Mouse (Mus musculus): Measurements from ENCODE around the gene Tmem191c. TPM values are rescaled to one million over a fixed set of nuclear protein-coding genes. Genes with fewer than 3 reads are reported as not detected.

Tmem191c gene
- total and polyA plus RNA-seq, 2 experiments from 2014 or later = 76.9 to 112 TPM

- Histone ChIP-seq H3K9ac (replicated peaks; ENCODE audit: low read length) (peak overlapping the region; percentile 97; the same call in 1 of the 2 replicates), H3K9me3 (ENCODE audit: low read length) (no peaks in the 10 kb centered on the region), H3K27ac (peak overlapping the region; percentile 92; the same call in 1 of the 2 replicates), H3K27me3 (ENCODE audit: insufficient read depth, low read length) (no peaks in the 10 kb centered on the region), H3K36me3 (ENCODE audit: insufficient read depth, low read length) (no peaks in the 10 kb centered on the region), H3K4me2 (ENCODE audit: low read depth, low read length) (peak overlapping the region; percentile 89), H3K4me3 (ENCODE audit: low read length) (peak overlapping the region; percentile 96), H3K4me1 (ENCODE audit: insufficient read depth, low read length) (peaks cover 18% of the 10 kb centered on the region)
- DNase-seq (ENCODE audit: low spot score) (peak; percentile 24), ATAC-seq (no peak)
- WGBS = 27% methylated on average over 9 of the region's 9 CpGs
- no peak for TF ChIP-seq CTCF (IDR thresholded peaks at IDR 0.05; ENCODE audit: low read depth)
Measured at GRCm38 (mm10) chr16:17234916-17235665, 40.8 kb upstream of the Tmem191c start.

DNA sequence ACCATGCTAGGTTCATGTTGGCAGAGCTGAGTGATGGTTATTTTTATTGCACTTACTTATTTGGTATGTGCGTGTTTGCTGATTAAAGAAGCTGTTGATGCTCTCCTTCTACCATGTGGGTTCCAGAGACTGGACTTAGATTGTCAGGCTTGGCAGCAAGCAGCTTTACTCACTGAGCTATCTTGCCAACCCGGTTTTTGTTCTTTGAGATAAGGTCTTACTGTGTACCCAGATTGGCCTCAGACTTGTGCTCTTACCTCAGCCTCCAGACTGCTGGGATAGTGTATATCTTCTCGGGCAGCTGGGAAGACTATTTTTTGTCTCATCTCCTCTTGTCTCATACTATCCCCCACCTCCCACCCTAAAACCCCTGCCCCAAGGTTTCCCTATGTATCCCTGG lies 38.2 kb upstream of the Tmem191c start:
- peaks cover 18% of the 10 kb centered on the region for H3K4me1 ChIP-seq (ENCODE audit: insufficient read depth, low read length)
- no peak for TF ChIP-seq CTCF (IDR thresholded peaks at IDR 0.05; ENCODE audit: low read depth)

DNA sequence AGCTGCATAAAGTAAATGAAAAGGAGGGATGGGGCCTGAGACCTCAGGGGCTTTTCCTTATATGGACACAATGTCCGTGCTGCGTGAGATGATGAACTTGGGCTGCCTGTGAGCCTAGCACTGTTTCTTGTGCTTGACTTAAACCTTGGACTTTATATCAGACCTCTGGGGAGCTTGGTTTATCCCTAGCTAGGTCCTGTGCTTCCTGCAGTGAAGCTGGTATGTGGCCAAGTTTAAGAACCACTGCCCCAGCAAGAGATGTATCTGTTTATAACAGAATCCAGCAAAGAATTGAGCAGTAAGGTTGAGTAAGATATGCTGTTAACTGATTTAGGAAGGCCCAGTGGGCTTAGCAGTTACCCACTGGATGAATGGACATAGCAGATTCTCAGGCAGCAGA lies 36.5 kb upstream of the Tmem191c start:
- H3K36me3 ChIP-seq (ENCODE audit: insufficient read depth, low read length) = no peaks in the 10 kb centered on the region
- 62% methylated on average over 2 of the region's 2 CpGs for WGBS
- no peak overlapping the region for H3K4me2 ChIP-seq (ENCODE audit: low read depth, low read length)
- no peaks in the 10 kb centered on the region for H3K9me3 ChIP-seq (ENCODE audit: low read length)
- ATAC-seq = no peak
- TF ChIP-seq CTCF (IDR thresholded peaks at IDR 0.05; ENCODE audit: low read depth) = no peak
- H3K4me1 ChIP-seq (ENCODE audit: insufficient read depth, low read length) = peaks cover 18% of the 10 kb centered on the region
- no peak overlapping the region for H3K9ac ChIP-seq (replicated peaks; ENCODE audit: low read length)
- H3K4me3 ChIP-seq (ENCODE audit: low read length) = no peak overlapping the region
- no peak overlapping the region for H3K27ac ChIP-seq
- DNase-seq (ENCODE audit: low spot score) = no peak
- H3K27me3 ChIP-seq (ENCODE audit: insufficient read depth, low read length) = no peaks in the 10 kb centered on the region

More for the DNA sequence above, 38.2 kb upstream of the Tmem191c start:
- no peak for DNase-seq (ENCODE audit: low spot score)
- H3K4me2 ChIP-seq (ENCODE audit: low read depth, low read length) = no peak overlapping the region
- no peak overlapping the region for H3K9ac ChIP-seq (replicated peaks; ENCODE audit: low read length)
- no peaks in the 10 kb centered on the region for H3K9me3 ChIP-seq (ENCODE audit: low read length)
- no peak overlapping the region for H3K27ac ChIP-seq
- no peaks in the 10 kb centered on the region for H3K36me3 ChIP-seq (ENCODE audit: insufficient read depth, low read length)
- no peak for ATAC-seq
- H3K4me3 ChIP-seq (ENCODE audit: low read length) = no peak overlapping the region
- WGBS = 90% methylated on average over 3 of the region's 3 CpGs
- no peaks in the 10 kb centered on the region for H3K27me3 ChIP-seq (ENCODE audit: insufficient read depth, low read length)

DNA sequence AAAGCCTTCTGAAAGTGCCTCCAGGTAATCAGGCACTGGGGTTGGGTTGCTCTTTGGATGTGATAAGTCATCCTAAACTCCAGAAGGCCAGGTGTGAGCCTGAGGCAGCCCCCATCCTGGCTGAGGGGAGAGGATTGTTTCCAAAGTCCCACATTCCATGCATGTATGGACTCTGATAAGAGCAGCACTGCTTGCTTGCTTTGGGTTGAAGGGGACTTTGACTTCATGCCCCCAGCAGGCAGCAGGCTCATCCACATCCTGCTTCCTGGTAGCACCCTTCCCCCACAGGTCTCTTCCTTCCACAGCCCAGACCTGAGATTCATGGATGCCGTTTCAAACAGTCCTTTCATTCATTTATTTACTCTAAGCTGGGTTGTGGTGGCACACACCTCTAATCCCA lies 32.1 kb upstream of the Tmem191c start:
- H3K4me2 ChIP-seq (ENCODE audit: low read depth, low read length) = no peak overlapping the region
- no peaks in the 10 kb centered on the region for H3K4me1 ChIP-seq (ENCODE audit: insufficient read depth, low read length)
- no peaks in the 10 kb centered on the region for H3K36me3 ChIP-seq (ENCODE audit: insufficient read depth, low read length)
- H3K4me3 ChIP-seq (ENCODE audit: low read length) = no peak overlapping the region
- no peak for TF ChIP-seq CTCF (IDR thresholded peaks at IDR 0.05; ENCODE audit: low read depth)
- ATAC-seq (no peak), DNase-seq (ENCODE audit: low spot score) (no peak)
- 77% methylated on average over 1 of the region's 1 CpGs for WGBS
- no peak overlapping the region for H3K9ac ChIP-seq (replicated peaks; ENCODE audit: low read length)
- no peaks in the 10 kb centered on the region for H3K9me3 ChIP-seq (ENCODE audit: low read length)
- H3K27ac ChIP-seq = no peak overlapping the region
- H3K27me3 ChIP-seq (ENCODE audit: insufficient read depth, low read length) = no peaks in the 10 kb centered on the region

DNA sequence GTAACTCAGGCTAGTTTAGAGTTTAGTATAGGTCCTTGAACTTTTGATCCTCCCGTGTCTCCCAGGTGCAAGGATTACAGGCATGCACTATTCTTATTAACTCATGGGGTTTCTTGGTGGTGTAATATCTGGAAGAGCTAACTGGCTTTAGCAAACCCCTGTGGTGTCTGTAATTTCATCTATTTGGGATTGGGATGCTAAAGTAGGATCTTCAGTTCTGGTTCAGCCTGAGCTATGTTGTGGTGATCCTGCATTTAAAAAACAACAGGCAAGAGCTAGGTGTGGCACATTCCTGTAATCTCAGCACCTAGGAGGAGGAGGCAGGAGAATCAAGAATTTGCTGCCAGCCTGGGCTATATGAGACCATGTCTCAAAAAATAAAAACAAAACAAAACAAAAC lies 30.9 kb upstream of the Tmem191c start:
- Histone ChIP-seq H3K4me2 (ENCODE audit: low read depth, low read length) (no peak overlapping the region), H3K9me3 (ENCODE audit: low read length) (no peaks in the 10 kb centered on the region), H3K27me3 (ENCODE audit: insufficient read depth, low read length) (no peaks in the 10 kb centered on the region), H3K36me3 (ENCODE audit: insufficient read depth, low read length) (no peaks in the 10 kb centered on the region), H3K4me3 (ENCODE audit: low read length) (no peak overlapping the region), H3K9ac (replicated peaks; ENCODE audit: low read length) (no peak overlapping the region), H3K4me1 (ENCODE audit: insufficient read depth, low read length) (no peaks in the 10 kb centered on the region), H3K27ac (no peak overlapping the region)
- WGBS = 85% methylated on average over 1 of the region's 1 CpGs
- DNase-seq (ENCODE audit: low spot score) (no peak), ATAC-seq (no peak)
- TF ChIP-seq CTCF (IDR thresholded peaks at IDR 0.05; ENCODE audit: low read depth) = no peak

DNA sequence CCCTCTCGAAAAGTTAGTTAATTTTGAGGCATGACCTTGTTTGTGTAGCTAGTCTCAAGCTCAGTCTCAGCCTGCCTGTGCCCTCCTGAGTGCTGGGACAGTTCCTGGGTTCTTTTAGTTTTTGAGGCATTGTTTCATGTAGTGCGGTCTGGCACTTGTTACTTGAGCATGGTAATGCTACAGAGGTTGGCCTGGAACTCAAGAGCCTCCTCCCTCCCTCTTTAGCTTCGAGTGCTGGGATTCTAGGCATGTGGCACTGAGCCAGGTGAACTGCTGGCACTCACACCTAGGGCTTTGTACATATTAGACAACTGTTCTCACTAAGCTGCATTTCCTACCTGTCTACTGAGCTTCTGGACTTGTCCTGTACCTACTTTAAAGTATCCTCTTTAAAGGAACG lies 28.1 kb upstream of the Tmem191c start:
- no peaks in the 10 kb centered on the region for H3K9me3 ChIP-seq (ENCODE audit: low read length)
- no peak overlapping the region for H3K9ac ChIP-seq (replicated peaks; ENCODE audit: low read length)
- TF ChIP-seq CTCF (IDR thresholded peaks at IDR 0.05; ENCODE audit: low read depth) = no peak
- no peak overlapping the region for H3K4me2 ChIP-seq (ENCODE audit: low read depth, low read length)
- no peak overlapping the region for H3K27ac ChIP-seq
- ATAC-seq (no peak), DNase-seq (ENCODE audit: low spot score) (no peak)
- no peak overlapping the region for H3K4me3 ChIP-seq (ENCODE audit: low read length)
- H3K36me3 ChIP-seq (ENCODE audit: insufficient read depth, low read length) = no peaks in the 10 kb centered on the region
- WGBS = 59% methylated on average over 4 of the region's 4 CpGs
- no peaks in the 10 kb centered on the region; the same call in 1 of the 2 replicates for H3K4me1 ChIP-seq (ENCODE audit: insufficient read depth, low read length)
- H3K27me3 ChIP-seq (ENCODE audit: insufficient read depth, low read length) = no peaks in the 10 kb centered on the region

DNA sequence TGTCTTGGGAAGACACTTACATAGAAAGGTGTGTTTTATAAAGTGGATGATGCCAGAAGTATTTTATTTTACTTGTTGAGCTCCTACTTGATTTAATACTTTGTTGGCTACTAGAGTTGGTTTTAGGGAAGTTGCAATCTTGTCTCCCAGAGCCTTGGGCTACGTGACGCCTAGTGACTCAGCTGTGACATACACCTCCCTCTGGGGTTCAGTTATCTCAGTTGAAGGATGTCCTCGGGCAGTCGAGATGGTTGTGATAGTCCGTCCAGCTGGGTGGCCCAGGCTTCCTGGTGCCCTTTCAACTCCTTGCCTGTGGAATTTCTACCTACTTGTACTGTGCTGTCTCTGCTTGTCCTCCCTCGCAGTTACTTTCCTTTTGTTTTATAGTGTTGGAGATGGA lies 26.7 kb upstream of the Tmem191c start:
- no peak for TF ChIP-seq CTCF (IDR thresholded peaks at IDR 0.05; ENCODE audit: low read depth)
- no peak for ATAC-seq
- H3K4me3 ChIP-seq (ENCODE audit: low read length) = no peak overlapping the region

More for the DNA sequence above, 26.7 kb upstream of the Tmem191c start:
- peaks cover 6% of the 10 kb centered on the region for H3K4me1 ChIP-seq (ENCODE audit: insufficient read depth, low read length)
- H3K9ac ChIP-seq (replicated peaks; ENCODE audit: low read length) = no peak overlapping the region
- DNase-seq (ENCODE audit: low spot score) = no peak
- H3K27ac ChIP-seq = no peak overlapping the region
- 79% methylated on average over 6 of the region's 6 CpGs for WGBS
- H3K4me2 ChIP-seq (ENCODE audit: low read depth, low read length) = no peak overlapping the region
- H3K36me3 ChIP-seq (ENCODE audit: insufficient read depth, low read length) = no peaks in the 10 kb centered on the region
- no peaks in the 10 kb centered on the region for H3K27me3 ChIP-seq (ENCODE audit: insufficient read depth, low read length)
- no peaks in the 10 kb centered on the region for H3K9me3 ChIP-seq (ENCODE audit: low read length)
